Mouse (Mus musculus) spleen, postnatal 10 days (tissue): Measurements from ENCODE around the gene Bnc2.

Experiments
- DNase-seq, 2 experiments: peaks; one replicate each; pipeline ENCODE4 v3.0.0; 2021 to 2022; ENCODE audit warnings: low spot score in 2 of 2

Gene Bnc2

GRCm38 (mm10) chr4:84427955-84428354 is 247.1 kb downstream of the Bnc2 start:
- no peak for DNase-seq

- DNase-seq, result no peak
These were observed 263.6 kb downstream of the Bnc2 start for GRCm38 (mm10) chr4:84411431-84411830.

GRCm38 (mm10) chr4:84407328-84408028 is 267.6 kb downstream of the Bnc2 start:
- no peak for DNase-seq

- DNase-seq, result no peak
These were observed 271.5 kb downstream of the Bnc2 start for GRCm38 (mm10) chr4:84403356-84404145.

- DNase-seq, result no peak
These were observed 286.1 kb downstream of the Bnc2 start for GRCm38 (mm10) chr4:84388991-84389390.

GRCm38 (mm10) chr4:84385156-84385555 is 289.9 kb downstream of the Bnc2 start:
- no peak for DNase-seq

GRCm38 (mm10) chr4:84379289-84379688 is 295.8 kb downstream of the Bnc2 start:
- DNase-seq, result no peak

GRCm38 (mm10) chr4:84377513-84377912 is 297.6 kb downstream of the Bnc2 start:
- DNase-seq, result no peak

GRCm38 (mm10) chr4:84362337-84362823 is 312.7 kb downstream of the Bnc2 start:
- no peak for DNase-seq

- no peak for DNase-seq
These were observed 313.9 kb downstream of the Bnc2 start for GRCm38 (mm10) chr4:84361165-84361564.

- DNase-seq, result no peak
These were observed 315.1 kb downstream of the Bnc2 start for GRCm38 (mm10) chr4:84359996-84360395.

- DNase-seq, result no peak
These were observed 316.9 kb downstream of the Bnc2 start for GRCm38 (mm10) chr4:84358204-84358603.

GRCm38 (mm10) chr4:84357382-84357781 is 317.7 kb downstream of the Bnc2 start:
- DNase-seq, result no peak

- no peak for DNase-seq
These were observed 318.5 kb downstream of the Bnc2 start for GRCm38 (mm10) chr4:84356468-84357153.

- no peak for DNase-seq
These were observed 322.4 kb downstream of the Bnc2 start for GRCm38 (mm10) chr4:84352656-84353055.

GRCm38 (mm10) chr4:84349536-84349935 is 325.5 kb downstream of the Bnc2 start:
- no peak for DNase-seq

GRCm38 (mm10) chr4:84339172-84339571 is 335.9 kb downstream of the Bnc2 start:
- no peak for DNase-seq

GRCm38 (mm10) chr4:84331995-84332394 is 343.1 kb downstream of the Bnc2 start:
- DNase-seq, result no peak

- no peak for DNase-seq
These were observed 343.6 kb downstream of the Bnc2 start for GRCm38 (mm10) chr4:84331450-84331849.

- DNase-seq, result no peak
These were observed 344.6 kb downstream of the Bnc2 start for GRCm38 (mm10) chr4:84330509-84330908.

- no peak for DNase-seq
These were observed 345.4 kb downstream of the Bnc2 start for GRCm38 (mm10) chr4:84329651-84330050.

- no peak for DNase-seq
These were observed 350.7 kb downstream of the Bnc2 start for GRCm38 (mm10) chr4:84324371-84324770.
